Mouse (Mus musculus): Measurements from ENCODE around the gene Thap3.
A peak's percentile ranks its signal among the peaks of the same experiment; 100 is the strongest.

- TF ChIP-seq CTCF (IDR thresholded peaks at IDR 0.05; ENCODE audit: low read depth, low read length): peak; percentile 46; the same call in 1 of the 2 replicates
- no peak for TF ChIP-seq POLR2A (IDR thresholded peaks at IDR 0.05; ENCODE audit: borderline replicate concordance, low read depth, low read length)
These were observed 17.3 kb upstream of the Thap3 start for GRCm38 (mm10) chr4:152006137-152006536.

Data from bone marrow macrophage, adult 2 months (primary cell).